Mouse (Mus musculus) spleen, adult 18-20 months (tissue): ENCODE measurements at regions not wholly inside any gene's neighbourhood (a gene's known extent, or its start where the extent isn't known, plus 50 kb on each side); places are given as distances from the start of the nearest gene placed in this dataset.
A peak's percentile ranks its signal among the peaks of the same experiment; 100 is the strongest.

Source experiments
- DNase-seq, 2 experiments: peaks; one replicate each; pipeline ENCODE4 v3.0.0; 2022; ENCODE audit warnings: mixed read lengths in 2 of 2

DNA sequence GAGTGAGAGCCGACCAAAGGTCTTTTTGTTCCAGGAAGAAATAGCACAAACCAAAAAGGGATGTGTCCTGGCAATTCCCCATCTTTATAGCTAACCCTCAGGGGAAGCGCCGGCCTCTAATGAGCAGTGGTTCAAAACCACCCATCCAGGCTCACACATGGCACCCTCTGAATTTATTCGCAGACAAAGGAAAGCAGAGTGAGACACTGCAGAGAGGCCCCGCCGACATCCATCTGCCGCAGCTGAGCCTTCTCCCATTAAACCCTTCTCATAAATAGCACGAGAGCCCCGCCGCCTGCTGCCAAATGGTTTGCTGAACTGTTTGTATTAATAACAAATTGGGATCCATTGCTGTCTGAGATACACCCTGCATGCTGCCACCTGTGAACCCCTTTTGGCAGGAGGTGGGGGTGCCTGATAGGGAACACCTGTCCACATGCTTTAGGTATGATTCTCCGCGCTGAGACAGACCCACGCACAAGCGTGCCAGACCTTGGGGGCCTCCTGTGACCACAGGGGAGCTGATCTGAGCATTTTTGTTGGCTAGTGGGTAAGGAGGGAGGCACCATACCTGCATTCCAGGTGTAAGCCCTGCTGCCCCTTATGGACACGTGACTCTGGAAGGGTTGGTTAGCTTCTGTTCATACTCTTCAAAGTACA is 422.6 kb upstream of the Castor2 start:
- no peak for DNase-seq

DNA sequence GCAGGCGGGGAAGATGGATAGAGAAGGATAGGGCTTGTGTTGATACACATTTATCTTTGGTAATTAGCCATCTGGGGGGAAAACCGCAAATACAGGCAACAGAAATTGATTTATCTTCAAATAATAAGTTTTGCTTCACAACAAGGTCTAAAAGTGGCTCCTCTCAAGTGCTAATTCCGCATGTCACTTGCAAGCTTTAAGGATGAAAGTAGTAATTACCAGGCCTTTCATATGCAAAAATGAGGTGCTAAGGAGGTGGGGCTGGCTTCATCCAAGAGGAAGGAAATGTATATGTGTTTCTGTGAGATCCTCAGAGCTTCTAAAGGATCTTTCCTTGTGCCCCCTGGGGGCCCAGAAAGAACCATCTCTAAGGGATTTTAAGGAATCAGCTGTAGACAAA is 423.9 kb upstream of the Castor2 start:
- DNase-seq = no peak

DNA sequence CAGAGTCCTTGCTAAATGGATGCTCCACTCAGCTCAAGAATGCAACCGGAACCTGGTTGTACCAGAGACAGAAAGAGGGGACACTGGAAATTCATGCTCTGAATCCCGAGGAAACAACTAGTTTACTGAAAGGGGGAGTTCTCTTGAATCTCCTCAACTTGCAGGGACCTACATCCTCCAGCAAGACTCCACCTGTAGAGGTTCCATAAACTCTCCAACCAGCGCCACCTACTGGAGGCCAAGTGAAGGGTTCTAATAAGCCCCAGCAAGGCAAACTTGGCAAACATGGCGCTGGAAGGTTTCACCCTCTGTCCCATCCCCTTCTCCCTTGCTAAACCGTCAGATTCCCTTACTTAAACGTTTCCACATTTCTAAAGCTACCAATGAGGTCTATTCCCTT is 433.0 kb upstream of the Castor2 start:
- peak in 1 of 2 experiments; percentile 1 for DNase-seq

DNA sequence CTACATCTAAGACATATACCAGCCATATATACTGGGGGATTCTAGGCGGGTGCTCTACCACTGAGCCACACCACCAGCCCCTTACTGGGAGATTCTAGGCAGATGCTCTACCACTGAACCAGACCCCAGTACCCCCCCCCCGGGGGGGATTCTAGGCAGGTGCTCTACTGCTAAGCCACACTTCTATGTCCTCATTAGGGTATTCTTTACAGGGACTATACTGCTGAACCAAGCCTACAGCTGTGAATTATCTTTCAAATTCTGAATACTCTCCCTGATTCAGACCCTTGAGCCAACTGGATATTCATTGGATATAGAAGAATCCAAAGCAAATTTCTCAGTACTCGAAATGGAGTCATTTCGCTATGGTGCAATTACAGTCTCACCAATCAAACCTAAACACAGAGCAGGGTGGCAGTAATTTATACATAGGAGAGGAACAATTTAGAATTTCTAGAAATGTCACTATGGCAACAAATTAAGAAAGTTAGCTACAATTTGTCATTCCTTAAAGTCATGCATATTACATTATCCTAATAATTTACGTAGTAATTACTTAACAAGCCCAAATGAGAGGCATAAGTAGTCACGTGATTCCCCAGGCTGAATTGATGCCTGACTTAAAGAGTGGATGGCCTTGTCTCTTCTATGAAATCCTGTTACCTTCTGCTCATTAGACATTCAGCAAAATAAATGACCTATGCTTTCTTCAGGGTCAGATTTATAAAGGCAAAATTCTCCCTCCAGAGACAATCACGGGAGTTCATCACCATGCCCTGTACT is 436.8 kb upstream of the Castor2 start:
- DNase-seq = no peak

DNA sequence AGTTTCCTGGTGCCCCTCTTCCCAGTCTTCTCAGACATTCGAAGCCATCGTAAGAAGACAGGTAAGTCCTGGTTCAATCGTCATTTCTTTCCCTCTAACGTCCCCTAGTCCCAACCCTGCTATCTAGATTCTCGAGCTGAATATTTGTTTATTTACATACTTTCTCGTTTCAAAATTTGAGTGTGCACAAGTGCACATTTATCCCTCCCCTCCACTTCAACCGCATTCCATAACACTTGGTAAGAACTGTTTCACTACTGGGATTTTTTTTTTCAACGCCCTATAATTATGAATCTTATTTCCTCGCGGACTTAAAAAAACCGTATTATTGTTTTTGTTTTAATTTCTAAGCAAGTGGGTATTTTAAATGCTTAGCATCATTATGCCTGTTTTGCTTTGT is 439.2 kb upstream of the Castor2 start:
- no peak for DNase-seq

- DNase-seq = no peak
These were observed 442.7 kb upstream of the Castor2 start for GRCm38 (mm10) chr5:133656837-133657236.

GRCm38 (mm10) chr5:133653431-133653830 is 446.1 kb upstream of the Castor2 start:
- no peak for DNase-seq

DNA sequence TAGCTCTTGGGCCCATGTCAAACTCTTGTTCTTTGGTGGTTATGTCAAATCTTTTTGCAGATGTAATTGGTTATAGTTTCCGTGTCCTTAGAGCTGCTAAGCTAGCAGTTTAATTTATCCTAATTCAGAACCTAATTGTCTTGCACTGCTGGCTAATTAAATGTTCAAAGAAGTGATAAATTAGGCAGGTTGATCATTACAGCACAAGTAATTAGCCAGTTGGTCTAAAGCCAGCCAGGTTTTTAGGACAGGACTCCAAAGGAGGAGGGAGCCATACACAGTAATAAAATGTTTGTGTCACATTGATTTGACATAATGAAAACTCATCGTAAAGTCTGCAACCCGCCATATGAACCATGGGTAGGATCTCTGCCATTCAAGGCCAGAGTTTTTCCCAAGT is 449.3 kb upstream of the Castor2 start:
- DNase-seq = no peak

DNA sequence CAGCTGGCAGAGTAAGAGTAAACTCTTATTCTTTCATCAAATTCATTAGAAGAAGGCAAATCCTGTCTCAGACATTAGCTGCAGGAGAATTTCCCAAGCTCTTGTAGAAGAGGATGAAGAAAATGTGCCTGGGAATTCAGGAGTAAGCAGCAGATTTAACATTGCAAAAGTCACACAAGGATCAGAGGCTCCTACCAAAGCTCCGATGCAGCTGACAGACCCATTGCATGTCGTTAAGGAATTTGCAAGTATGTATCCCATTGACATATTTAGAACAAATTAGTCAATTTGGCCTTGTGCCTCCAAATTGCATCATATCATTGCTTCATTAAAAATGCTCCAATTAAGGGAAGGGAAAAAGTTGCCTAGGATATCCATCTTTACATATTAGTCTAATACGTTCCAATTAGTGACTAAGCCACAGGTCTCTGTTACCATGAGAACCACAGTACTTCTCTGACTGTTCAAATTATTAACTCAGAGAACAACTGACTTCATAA is 453.8 kb upstream of the Castor2 start:
- DNase-seq = no peak

DNA sequence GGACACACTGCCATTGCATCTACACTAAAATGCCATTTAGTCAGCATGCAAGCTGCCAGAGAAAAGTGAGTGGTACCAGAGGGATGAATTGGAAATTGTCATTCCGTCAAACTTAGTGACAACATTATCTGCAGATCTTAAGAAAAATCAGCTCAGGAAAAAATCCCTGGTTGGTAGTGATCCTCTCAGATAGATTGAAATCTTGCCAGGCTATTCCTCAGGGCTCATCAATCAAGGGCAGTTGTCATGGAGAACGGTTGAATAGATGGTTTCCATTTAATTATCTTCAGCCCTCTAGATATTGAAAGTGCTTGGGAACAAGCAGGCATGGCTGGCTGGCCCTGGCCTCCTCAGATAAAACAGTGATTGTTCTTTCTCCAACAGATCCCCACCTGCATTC is 456.2 kb upstream of the Castor2 start:
- no peak for DNase-seq

- DNase-seq = no peak
These were observed 465.0 kb upstream of the Castor2 start for GRCm38 (mm10) chr5:133634481-133634880.

DNA sequence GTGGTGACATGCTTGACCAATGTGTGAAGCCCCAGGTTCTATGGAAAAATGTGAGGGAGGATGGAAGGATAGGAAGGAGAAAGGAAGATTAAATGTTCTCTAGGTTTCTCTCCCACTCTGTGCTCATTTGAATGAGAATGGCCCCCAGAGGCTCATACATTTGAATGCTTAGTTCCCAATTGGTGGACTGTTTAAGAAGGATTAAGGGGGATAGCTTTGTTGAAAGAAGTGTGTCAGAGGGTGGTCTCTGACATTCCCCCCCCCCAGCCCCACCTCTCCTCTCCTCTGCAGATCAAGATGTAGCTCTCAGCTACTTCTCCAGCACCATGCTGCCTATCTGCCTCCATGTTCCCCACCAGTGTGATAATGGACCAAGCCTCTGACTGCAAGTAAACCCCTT is 467.7 kb upstream of the Castor2 start:
- no peak for DNase-seq

DNA sequence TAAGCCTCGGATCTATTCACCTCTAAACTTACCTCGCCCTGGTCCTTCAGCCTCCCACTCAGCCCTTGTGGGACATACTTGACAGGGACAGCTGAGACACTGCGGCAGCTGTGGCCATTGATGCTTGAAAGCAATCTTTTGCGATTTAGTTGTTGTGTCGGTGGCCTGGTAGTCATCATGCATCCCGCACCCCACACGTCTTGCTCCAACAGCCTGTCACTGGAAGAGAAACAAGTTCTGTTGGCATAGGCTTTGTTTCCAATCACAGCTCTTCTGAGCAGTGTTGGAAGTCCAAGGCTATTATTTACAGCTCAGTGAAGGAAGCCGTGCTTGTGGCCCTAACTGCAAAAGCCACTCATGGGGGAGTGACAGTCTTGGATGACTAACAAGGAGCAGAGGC is 480.2 kb upstream of the Castor2 start:
- no peak for DNase-seq

GRCm38 (mm10) chr5:133601241-133601739 is 498.2 kb upstream of the Castor2 start:
- DNase-seq = no peak

DNA sequence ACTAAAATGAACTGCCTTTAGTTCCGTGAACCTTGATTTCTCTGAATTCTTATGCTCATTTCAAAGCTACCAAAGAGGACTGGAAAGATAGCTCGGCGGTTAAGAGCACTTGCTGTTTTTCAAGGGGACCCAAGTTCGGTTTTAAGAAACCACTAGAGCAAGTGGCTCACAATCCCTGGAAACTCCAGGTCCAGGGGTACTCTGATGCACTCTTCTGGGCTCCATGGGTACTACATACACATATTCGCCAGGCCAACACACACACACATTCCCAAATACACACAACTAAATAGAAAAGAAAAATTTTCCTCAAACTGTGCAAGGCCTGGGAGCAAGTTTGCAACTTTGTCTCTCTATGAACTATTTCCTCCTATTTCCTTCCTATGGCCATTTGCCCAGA is 498.9 kb upstream of the Castor2 start:
- no peak for DNase-seq

- DNase-seq = no peak
These were observed 501.4 kb upstream of the Castor2 start for GRCm38 (mm10) chr5:133598105-133598504.

- no peak for DNase-seq
These were observed 513.0 kb upstream of the Castor2 start for GRCm38 (mm10) chr5:133586492-133586891.

DNA sequence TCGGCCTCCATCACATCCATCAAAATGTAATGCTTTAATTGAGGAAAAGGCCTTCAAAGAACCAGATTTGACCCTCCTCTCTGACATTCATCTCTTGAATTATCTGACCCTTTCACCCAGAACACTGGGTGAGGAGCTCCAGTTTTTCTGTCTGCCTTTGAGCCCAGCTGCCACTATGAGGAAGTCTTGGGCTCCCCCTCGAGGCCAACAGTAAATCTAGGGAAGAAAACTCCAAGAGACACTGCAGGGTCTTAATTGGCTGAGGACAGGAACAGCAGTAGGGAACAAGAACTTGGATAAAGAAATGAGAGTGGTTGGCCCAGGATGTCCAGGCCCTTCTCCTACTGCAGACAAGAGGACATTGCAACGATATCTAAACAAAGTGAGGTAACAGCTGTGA is 514.3 kb upstream of the Castor2 start:
- no peak for DNase-seq

DNA sequence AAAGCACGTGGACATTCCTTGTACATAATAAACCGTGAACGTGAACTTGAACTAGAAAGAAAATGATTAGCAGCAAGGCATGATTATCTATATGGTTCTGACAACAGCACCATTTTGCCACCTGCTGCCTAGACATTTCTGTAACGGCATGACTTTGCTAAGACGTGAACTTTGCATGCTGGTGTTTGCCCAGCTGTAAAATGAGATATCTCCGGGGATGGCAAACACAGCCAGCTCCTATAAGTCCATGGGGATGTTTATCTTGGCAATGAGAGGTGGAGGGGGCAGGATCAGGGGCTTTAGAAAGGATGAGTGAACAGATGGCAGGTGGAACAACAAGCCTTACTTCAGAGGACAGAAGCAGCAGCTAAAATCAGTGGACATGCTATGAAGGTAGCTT is 522.9 kb upstream of the Castor2 start:
- no peak for DNase-seq

DNA sequence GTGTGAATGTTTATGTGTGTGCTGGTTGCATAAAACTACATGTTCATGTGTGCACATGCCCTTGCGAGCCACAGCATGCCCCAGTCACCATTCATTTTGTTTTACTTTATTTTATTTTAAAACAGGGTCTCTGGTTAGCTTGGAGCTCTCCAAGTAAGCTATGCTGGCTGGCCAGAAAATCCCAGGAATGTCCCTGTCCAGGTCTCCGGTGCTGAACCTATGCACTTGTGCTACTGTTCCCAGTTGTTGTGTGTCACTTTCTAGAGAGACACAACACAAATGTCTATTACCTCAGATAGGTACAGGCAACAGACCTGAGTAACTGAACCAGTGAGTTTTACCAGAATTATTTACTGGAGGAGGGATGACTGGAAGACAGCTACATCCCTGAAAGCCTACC is 530.4 kb upstream of the Castor2 start:
- DNase-seq = no peak

GRCm38 (mm10) chr5:133566506-133566905 is 533.0 kb upstream of the Castor2 start:
- no peak for DNase-seq

GRCm38 (mm10) chr5:133550657-133551056 is 548.9 kb upstream of the Castor2 start:
- DNase-seq = no peak

GRCm38 (mm10) chr5:133542217-133542616 is 557.3 kb upstream of the Castor2 start:
- DNase-seq = no peak

- DNase-seq = no peak
These were observed 566.8 kb upstream of the Castor2 start for GRCm38 (mm10) chr5:133532678-133533077.
